Mouse (Mus musculus) intestine, embryonic 15.5 days (tissue): ENCODE results near the gene Sbno1. TPM values are rescaled to one million over a fixed set of nuclear protein-coding genes. Genes with fewer than 3 reads are reported as not detected.
"Not testable (repeated sequence)": the region's sequence is repeated elsewhere in the genome, so short reads cannot be mapped to it uniquely, and the experiment has no call there.

Experiments used
- ATAC-seq: fragments of 200-750 bp; cut with Nextera tagmentation; 2 replicates; pipeline ENCODE4 v1.8.0; 2017; ENCODE audit warnings: moderate TSS enrichment, moderate library complexity
- H3K27ac ChIP-seq: fragments of 300-500 bp; sonication (generic); 2 replicates; pipeline ENCODE4 v1.5.1; 2015; ENCODE audit warnings: mild to moderate bottlenecking, inconsistent platforms
- H3K27me3 ChIP-seq: fragments of 300-500 bp; sonication (generic); replicated peaks from 2 replicates; pipeline ENCODE4 v1.6.1; 2015; ENCODE audit warnings: inconsistent platforms
- H3K36me3 ChIP-seq: fragments of 300-500 bp; sonication (generic); 2 replicates; pipeline ENCODE4 v1.6.1; 2015; ENCODE audit warnings: inconsistent platforms
- H3K4me1 ChIP-seq: fragments of 300-500 bp; sonication (generic); replicated peaks from 2 replicates; pipeline ENCODE4 v1.6.1; 2015; ENCODE audit warnings: inconsistent platforms
- H3K4me2 ChIP-seq: fragments of 300-500 bp; sonication (generic); replicated peaks from 2 replicates; pipeline ENCODE4 v1.6.1; 2015; ENCODE audit warnings: mild to moderate bottlenecking, inconsistent platforms
- H3K4me3 ChIP-seq: fragments of 300-500 bp; sonication (generic); replicated peaks from 2 replicates; pipeline ENCODE4 v1.5.1; 2015; ENCODE audit warnings: inconsistent platforms
- H3K9ac ChIP-seq: fragments of 300-500 bp; sonication (generic); 2 replicates; pipeline ENCODE4 v1.6.1; 2015; ENCODE audit warnings: inconsistent platforms
- H3K9me3 ChIP-seq: fragments of 300-500 bp; sonication (generic); 2 replicates; pipeline ENCODE4 v1.6.1; 2016; ENCODE audit warnings: inconsistent platforms
- WGBS: fragments of 180-500 bp; shearing (Covaris S2); methylation state at CpG from one replicate; pipeline ENCODE4 v1.1.7; 2015; 5-methylcytosine and 5-hydroxymethylcytosine counted together
- polyA plus RNA-seq: library from polyadenylated mRNA; unstranded; fragments of >200 nt; fragmentation: Nextera tagmentation; extraction: Ambion mirVana; gene quantifications from 2 replicates; pipeline ENCODE4 v1.2.1, GENCODE M21; 2015

The Sbno1 gene
- 78.6 and 90.3 TPM in 2 replicates for polyA plus RNA-seq

- Histone ChIP-seq H3K9ac (peak within 1 kb of the TSS; percentile 82), H3K9me3 (no peaks in the 10 kb centered on the region), H3K36me3 (no peaks in the 10 kb centered on the region), H3K27ac (peak within 1 kb of the TSS; percentile 88), H3K27me3 (no peaks in the 10 kb centered on the region), H3K4me3 (peak within 1 kb of the TSS; percentile 78), H3K4me1 (peaks cover 5% of the 10 kb centered on the region; the same call in 1 of the 2 replicates), H3K4me2 (peak within 1 kb of the TSS; percentile 67)
- ATAC-seq, result peak; percentile 97
- whole genome bisulfite sequencing, result under 1% methylated on average over 69 of the region's 81 CpGs
Observed at GRCm38 (mm10) chr5:124425412-124426259, at the start of gene Sbno1. Gene Sbno1 (minus strand): TSS chr5:124426001.

DNA sequence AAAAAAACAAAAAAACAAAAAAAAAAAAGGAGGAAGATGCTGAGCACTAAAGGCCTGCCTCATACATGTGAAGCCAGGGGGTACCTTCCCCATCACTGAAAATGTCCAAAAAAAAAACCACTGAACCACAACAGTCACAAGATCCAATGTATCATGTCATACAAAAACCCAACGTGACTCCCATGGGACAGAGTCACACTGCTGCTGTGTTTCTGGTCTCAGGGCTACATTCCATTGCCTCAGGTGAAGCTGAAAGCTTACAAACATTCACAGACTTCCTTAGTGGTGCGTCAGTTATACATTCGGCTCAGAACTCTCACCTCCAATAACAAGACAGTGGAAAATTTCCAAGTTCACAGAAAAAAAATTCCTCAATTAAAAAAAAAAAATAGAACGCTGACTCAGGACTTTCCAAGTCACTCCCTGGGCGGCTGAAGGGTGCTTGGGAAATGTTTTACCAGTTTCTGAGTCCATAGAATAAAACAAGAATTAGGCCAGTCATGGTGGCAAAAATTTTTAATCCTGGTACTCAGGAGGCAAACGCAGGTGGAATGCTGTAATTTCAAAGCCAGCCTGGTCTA, 44.9 kb upstream of the Sbno1 start:
- no peak overlapping the region for H3K9ac ChIP-seq
- H3K9me3 ChIP-seq, result no peaks in the 10 kb centered on the region
- WGBS, result 80% methylated on average over 6 of the region's 6 CpGs
- peaks cover 8% of the 10 kb centered on the region for H3K36me3 ChIP-seq
- H3K4me3 ChIP-seq, result no peak overlapping the region
- H3K27ac ChIP-seq, result no peak overlapping the region
- no peak for ATAC-seq
- H3K4me2 ChIP-seq, result no peak overlapping the region
- H3K4me1 ChIP-seq, result no peaks in the 10 kb centered on the region
- no peaks in the 10 kb centered on the region for H3K27me3 ChIP-seq

GRCm38 (mm10) chr5:124469486-124469885, 43.7 kb upstream of the Sbno1 start:
- ATAC-seq, result no peak
- Histone ChIP-seq H3K27me3 (no peaks in the 10 kb centered on the region), H3K9ac (no peak overlapping the region), H3K9me3 (no peaks in the 10 kb centered on the region), H3K4me2 (no peak overlapping the region), H3K36me3 (peaks cover 8% of the 10 kb centered on the region), H3K27ac (no peak overlapping the region), H3K4me3 (no peak overlapping the region), H3K4me1 (no peaks in the 10 kb centered on the region)
- WGBS, result 92% methylated on average over 6 of the region's 6 CpGs

- H3K27me3 ChIP-seq, result no peaks in the 10 kb centered on the region
- no peak overlapping the region for H3K9ac ChIP-seq
- H3K36me3 ChIP-seq, result peaks cover 13% of the 10 kb centered on the region
- H3K27ac ChIP-seq, result no peak overlapping the region
- H3K9me3 ChIP-seq, result no peaks in the 10 kb centered on the region
- no peak overlapping the region for H3K4me2 ChIP-seq
- no peak for ATAC-seq
- WGBS, result 92% methylated on average over 7 of the region's 7 CpGs
- H3K4me3 ChIP-seq, result no peak overlapping the region
- H3K4me1 ChIP-seq, result no peaks in the 10 kb centered on the region
Observed at GRCm38 (mm10) chr5:124468365-124468764, 42.6 kb upstream of the Sbno1 start.

- H3K9ac ChIP-seq, result no peak overlapping the region
- 88% methylated on average over 1 of the region's 1 CpGs for WGBS
- no peak for ATAC-seq
- no peaks in the 10 kb centered on the region for H3K4me1 ChIP-seq
- H3K36me3 ChIP-seq, result peaks cover 17% of the 10 kb centered on the region
- no peak overlapping the region for H3K27ac ChIP-seq
- no peak overlapping the region for H3K4me2 ChIP-seq
- H3K9me3 ChIP-seq, result no peaks in the 10 kb centered on the region
- no peaks in the 10 kb centered on the region for H3K27me3 ChIP-seq
- no peak overlapping the region for H3K4me3 ChIP-seq
Observed at GRCm38 (mm10) chr5:124467766-124468165, 42.0 kb upstream of the Sbno1 start.

DNA sequence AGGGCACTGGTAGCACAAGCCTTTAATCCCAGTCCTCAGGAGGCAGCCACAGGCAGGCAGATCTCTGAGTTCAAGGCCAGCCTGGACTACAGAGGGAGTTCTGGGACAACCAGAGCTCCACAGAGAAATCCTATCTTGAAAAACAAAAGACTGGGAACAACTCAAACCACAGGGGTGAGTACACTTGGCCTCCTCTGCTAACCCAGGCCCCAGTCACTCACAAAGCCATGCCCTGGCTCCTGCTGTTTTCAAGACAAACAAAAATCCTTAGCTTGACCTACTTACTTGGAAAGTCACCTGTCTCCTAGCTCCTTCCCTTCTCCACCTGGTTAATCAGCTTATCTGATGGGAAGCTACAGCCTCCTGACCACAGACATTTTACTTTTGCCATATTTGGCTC, 39.1 kb upstream of the Sbno1 start:
- Histone ChIP-seq H3K27ac (no peak overlapping the region), H3K9me3 (no peaks in the 10 kb centered on the region), H3K4me3 (no peak overlapping the region), H3K36me3 (peaks cover 31% of the 10 kb centered on the region), H3K4me1 (no peaks in the 10 kb centered on the region), H3K9ac (no peak overlapping the region), H3K4me2 (no peak overlapping the region), H3K27me3 (no peaks in the 10 kb centered on the region)
- ATAC-seq, result no peak

GRCm38 (mm10) chr5:124463462-124463861, 37.7 kb upstream of the Sbno1 start:
- no peak for ATAC-seq
- H3K9ac ChIP-seq, result no peak overlapping the region
- WGBS, result 90% methylated on average over 5 of the region's 5 CpGs
- no peaks in the 10 kb centered on the region for H3K4me1 ChIP-seq
- no peak overlapping the region for H3K4me2 ChIP-seq
- H3K4me3 ChIP-seq, result no peak overlapping the region
- H3K36me3 ChIP-seq, result peaks cover 40% of the 10 kb centered on the region
- no peak overlapping the region for H3K27ac ChIP-seq
- no peaks in the 10 kb centered on the region for H3K9me3 ChIP-seq
- H3K27me3 ChIP-seq, result no peaks in the 10 kb centered on the region

GRCm38 (mm10) chr5:124462297-124463025, 36.7 kb upstream of the Sbno1 start:
- no peak for ATAC-seq
- no peaks in the 10 kb centered on the region for H3K27me3 ChIP-seq
- H3K4me1 ChIP-seq, result no peaks in the 10 kb centered on the region
- no peak overlapping the region for H3K27ac ChIP-seq
- no peak overlapping the region for H3K4me2 ChIP-seq
- no peak overlapping the region for H3K9ac ChIP-seq
- H3K9me3 ChIP-seq, result no peaks in the 10 kb centered on the region
- peaks cover 44% of the 10 kb centered on the region for H3K36me3 ChIP-seq
- WGBS, result 86% methylated on average over 8 of the region's 8 CpGs
- no peak overlapping the region for H3K4me3 ChIP-seq

- WGBS, result 88% methylated on average over 14 of the region's 14 CpGs
- peaks cover 59% of the 10 kb centered on the region for H3K36me3 ChIP-seq
- H3K4me2 ChIP-seq, H3K4me3 ChIP-seq, H3K27ac ChIP-seq, ATAC-seq, H3K9me3 ChIP-seq, H3K9ac ChIP-seq, H3K27me3 ChIP-seq, H3K4me1 ChIP-seq: not testable (repeated sequence)
Observed at GRCm38 (mm10) chr5:124460922-124461321, 35.1 kb upstream of the Sbno1 start.

- Histone ChIP-seq H3K4me3 (no peak overlapping the region), H3K9me3 (no peaks in the 10 kb centered on the region), H3K4me1 (peaks cover 4% of the 10 kb centered on the region), H3K9ac (no peak overlapping the region), H3K4me2 (no peak overlapping the region), H3K27me3 (no peaks in the 10 kb centered on the region), H3K36me3 (peaks cover 72% of the 10 kb centered on the region), H3K27ac (no peak overlapping the region)
- WGBS, result 94% methylated on average over 6 of the region's 6 CpGs
- ATAC-seq, result no peak
Observed at GRCm38 (mm10) chr5:124456762-124457161, 31.0 kb upstream of the Sbno1 start.

DNA sequence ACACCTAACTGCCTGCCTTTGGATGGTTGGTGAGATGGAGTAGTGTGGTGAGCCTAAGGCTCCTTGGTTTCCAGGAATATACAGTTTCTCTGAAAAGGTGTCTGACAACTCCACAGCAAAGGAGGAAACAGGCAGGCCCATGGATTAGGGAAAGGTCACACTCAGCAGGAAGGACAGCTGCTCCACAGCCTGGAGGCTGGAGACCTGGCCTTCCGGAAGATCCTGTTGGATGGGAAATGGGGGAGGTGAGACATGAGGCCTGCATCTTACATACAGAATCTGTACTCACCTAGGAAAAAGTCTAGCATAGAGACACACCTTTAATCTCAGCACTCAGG, 28.2 kb upstream of the Sbno1 start:
- H3K4me1 ChIP-seq, result peaks cover 15% of the 10 kb centered on the region
- H3K27me3 ChIP-seq, result no peaks in the 10 kb centered on the region
- H3K4me2 ChIP-seq, result no peak overlapping the region
- H3K9ac ChIP-seq, result no peak overlapping the region
- no peak for ATAC-seq
- no peak overlapping the region for H3K27ac ChIP-seq
- no peak overlapping the region for H3K4me3 ChIP-seq
- no peaks in the 10 kb centered on the region for H3K9me3 ChIP-seq
- peaks cover 69% of the 10 kb centered on the region for H3K36me3 ChIP-seq
- WGBS, result 94% methylated on average over 1 of the region's 1 CpGs

- WGBS, result 82% methylated on average over 13 of the region's 13 CpGs
- Histone ChIP-seq H3K9ac (no peak overlapping the region), H3K4me1 (peaks cover 16% of the 10 kb centered on the region), H3K27me3 (no peaks in the 10 kb centered on the region), H3K4me3 (no peak overlapping the region), H3K27ac (peak overlapping the region; percentile 4; the same call in 1 of the 2 replicates), H3K9me3 (no peaks in the 10 kb centered on the region), H3K36me3 (peaks cover 65% of the 10 kb centered on the region), H3K4me2 (peak overlapping the region; percentile 7; the same call in 1 of the 2 replicates)
- ATAC-seq, result no peak
Observed at GRCm38 (mm10) chr5:124453339-124454081, 27.7 kb upstream of the Sbno1 start.
